Mouse (Mus musculus) liver, postnatal 0 days (tissue): Measurements from ENCODE around the gene Ltc4s.

ENCODE experiments used
- CTCF ChIP-seq: sonication (generic); IDR thresholded peaks from 2 replicates; pipeline ENCODE4 v1.5.1; 2016; ENCODE audit warnings: antibody characterized with exemption, low read depth
- EP300 ChIP-seq: IDR thresholded peaks from 2 replicates; pipeline ENCODE4 v1.6.1; 2016; ENCODE audit warnings: antibody characterized with exemption, low read depth, mild to moderate bottlenecking

GRCm38 (mm10) chr11:50194793-50195192 is 43.6 kb downstream of the Ltc4s start:
- no peak for TF ChIP-seq CTCF
- TF ChIP-seq EP300: no peak
